Mouse (Mus musculus) midbrain, postnatal 0 days (tissue): ENCODE data around the gene Nelfcd. TPM values are rescaled to one million over a fixed set of nuclear protein-coding genes. Genes with fewer than 3 reads are reported as not detected.

Source experiments
- ATAC-seq: fragments of 200-750 bp; cut with Nextera tagmentation; 2 replicates; pipeline ENCODE4 v1.8.0; 2017; ENCODE audit warnings: moderate number of reproducible peaks, mild to moderate bottlenecking, moderate TSS enrichment, moderate library complexity; ENCODE audit not compliant: low FRiP score
- DNase-seq: peaks from one replicate; pipeline ENCODE4 v3.0.0-alpha.2; 2015; ENCODE audit warnings: low spot score
- H3K27ac ChIP-seq: fragments of 300-500 bp; sonication (generic); 2 replicates; pipeline ENCODE4 v1.5.1; 2014; ENCODE audit warnings: low read depth, mild to moderate bottlenecking, low read length, mixed read lengths
- H3K27me3 ChIP-seq: fragments of 300-500 bp; sonication (generic); 2 replicates; pipeline ENCODE4 v1.6.1; 2014; ENCODE audit warnings: low read length, control low read depth, mixed read lengths; ENCODE audit not compliant: insufficient read depth
- H3K36me3 ChIP-seq: fragments of 300-500 bp; sonication (generic); 2 replicates; pipeline ENCODE4 v1.6.1; 2014; ENCODE audit warnings: low read length, control low read depth, mixed read lengths; ENCODE audit not compliant: insufficient read depth
- H3K4me1 ChIP-seq: fragments of 300-500 bp; sonication (generic); 2 replicates; pipeline ENCODE4 v1.6.1; 2014; ENCODE audit warnings: mild to moderate bottlenecking, control low read depth, antibody characterized with exemption, low read length, mixed read lengths; ENCODE audit not compliant: insufficient read depth
- H3K4me2 ChIP-seq: fragments of 300-500 bp; sonication (generic); 2 replicates; pipeline ENCODE4 v1.6.1; 2014; ENCODE audit warnings: low read depth, mild to moderate bottlenecking, low read length, mixed read lengths; ENCODE audit not compliant: poor library complexity, severe bottlenecking
- H3K4me3 ChIP-seq: fragments of 300-500 bp; sonication (generic); 2 replicates; pipeline ENCODE4 v1.5.1; 2014; ENCODE audit warnings: low read depth, mild to moderate bottlenecking, low read length, moderate library complexity
- H3K9ac ChIP-seq: fragments of 300-500 bp; sonication (generic); replicated peaks from 2 replicates; pipeline ENCODE4 v1.6.1; 2014; ENCODE audit warnings: mild to moderate bottlenecking, low read length, moderate library complexity, mixed read lengths; ENCODE audit not compliant: poor library complexity, severe bottlenecking
- H3K9me3 ChIP-seq: fragments of 300-500 bp; sonication (generic); 2 replicates; pipeline ENCODE4 v1.6.1; 2016; ENCODE audit warnings: low read length, control low read depth
- CTCF ChIP-seq: IDR thresholded peaks from 2 replicates; pipeline ENCODE4 v1.5.1; 2016; ENCODE audit warnings: antibody characterized with exemption, mild to moderate bottlenecking
- WGBS: fragments of 180-500 bp; shearing (Covaris S2); extraction: QIAGEN DNeasy Blood & Tissue Kit; methylation state at CpG from one replicate; pipeline ENCODE4 v1.1.7; 2014; 5-methylcytosine and 5-hydroxymethylcytosine counted together
- polyA plus RNA-seq: library from polyadenylated mRNA; unstranded; fragments of >200 nt; fragmentation: Nextera tagmentation; extraction: Ambion mirVana; gene quantifications from 2 replicates; pipeline ENCODE4 v1.2.1, GENCODE M21; 2015
- total RNA-seq: library from RNA; depleted of rRNA; stranded (reverse); fragments of >200 nt; gene quantifications from 2 replicates; pipeline ENCODE4 v1.2.3, GENCODE M21; 2014

Nelfcd gene
- total and polyA plus RNA-seq, 2 experiments from 2014 or later, result 42.7 to 95.7 TPM

GRCm38 (mm10) chr2:174444359-174444758 lies 28.8 kb downstream of the Nelfcd start:
- no peak overlapping the region for H3K4me2 ChIP-seq
- H3K4me3 ChIP-seq, result no peak overlapping the region
- DNase-seq (no peak), ATAC-seq (no peak)
- WGBS, result 89% methylated on average over 7 of the region's 7 CpGs
- no peaks in the 10 kb centered on the region for H3K4me1 ChIP-seq
- no peak overlapping the region for H3K9ac ChIP-seq
- no peaks in the 10 kb centered on the region for H3K36me3 ChIP-seq
- no peak for TF ChIP-seq CTCF
- no peaks in the 10 kb centered on the region for H3K27me3 ChIP-seq
- no peak overlapping the region for H3K27ac ChIP-seq
- H3K9me3 ChIP-seq, result no peaks in the 10 kb centered on the region

GRCm38 (mm10) chr2:174445018-174445417 lies 29.4 kb downstream of the Nelfcd start:
- no peak overlapping the region for H3K27ac ChIP-seq
- no peak for DNase-seq
- H3K27me3 ChIP-seq, result no peaks in the 10 kb centered on the region
- H3K4me3 ChIP-seq, result no peak overlapping the region
- H3K9ac ChIP-seq, result no peak overlapping the region
- 81% methylated on average over 6 of the region's 6 CpGs for WGBS
- no peak for TF ChIP-seq CTCF
- no peaks in the 10 kb centered on the region for H3K4me1 ChIP-seq
- ATAC-seq, result no peak
- no peaks in the 10 kb centered on the region for H3K36me3 ChIP-seq
- H3K9me3 ChIP-seq, result no peaks in the 10 kb centered on the region
- no peak overlapping the region for H3K4me2 ChIP-seq

- Histone ChIP-seq H3K4me3 (no peak overlapping the region), H3K27ac (no peak overlapping the region), H3K4me1 (no peaks in the 10 kb centered on the region), H3K9me3 (no peaks in the 10 kb centered on the region), H3K27me3 (no peaks in the 10 kb centered on the region), H3K36me3 (no peaks in the 10 kb centered on the region), H3K9ac (no peak overlapping the region), H3K4me2 (no peak overlapping the region)
- no peak for ATAC-seq
- no peak for DNase-seq
- WGBS, result 52% methylated on average over 7 of the region's 7 CpGs
- TF ChIP-seq CTCF, result no peak
Measured at GRCm38 (mm10) chr2:174446492-174446891, 30.9 kb downstream of the Nelfcd start.

- Histone ChIP-seq H3K9me3 (no peaks in the 10 kb centered on the region), H3K27ac (no peak overlapping the region), H3K27me3 (no peaks in the 10 kb centered on the region), H3K9ac (no peak overlapping the region), H3K4me2 (no peak overlapping the region), H3K36me3 (no peaks in the 10 kb centered on the region), H3K4me1 (no peaks in the 10 kb centered on the region), H3K4me3 (no peak overlapping the region)
- WGBS, result 54% methylated on average over 8 of the region's 8 CpGs
- no peak for TF ChIP-seq CTCF
- DNase-seq, result no peak
- ATAC-seq, result no peak
Measured at GRCm38 (mm10) chr2:174446905-174447304, 31.3 kb downstream of the Nelfcd start.

GRCm38 (mm10) chr2:174448405-174448804 lies 32.8 kb downstream of the Nelfcd start:
- no peak overlapping the region for H3K4me2 ChIP-seq
- TF ChIP-seq CTCF, result no peak
- no peak overlapping the region for H3K4me3 ChIP-seq
- no peaks in the 10 kb centered on the region for H3K9me3 ChIP-seq
- no peak overlapping the region for H3K27ac ChIP-seq
- 83% methylated on average over 4 of the region's 4 CpGs for WGBS
- ATAC-seq (no peak), DNase-seq (no peak)
- no peaks in the 10 kb centered on the region for H3K27me3 ChIP-seq
- H3K9ac ChIP-seq, result no peak overlapping the region
- no peaks in the 10 kb centered on the region for H3K36me3 ChIP-seq
- no peaks in the 10 kb centered on the region for H3K4me1 ChIP-seq

- Histone ChIP-seq H3K27me3 (no peaks in the 10 kb centered on the region), H3K4me3 (no peak within 1 kb of the TSS), H3K9me3 (no peaks in the 10 kb centered on the region), H3K4me2 (no peak within 1 kb of the TSS), H3K4me1 (no peaks in the 10 kb centered on the region), H3K9ac (no peak within 1 kb of the TSS), H3K27ac (no peak within 1 kb of the TSS), H3K36me3 (no peaks in the 10 kb centered on the region)
- 78% methylated on average over 4 of the region's 4 CpGs for WGBS
- DNase-seq (no peak), ATAC-seq (no peak)
- no peak for TF ChIP-seq CTCF
Measured at GRCm38 (mm10) chr2:174450353-174450752, 34.7 kb downstream of the Nelfcd start, which contains the start of gene Tubb1. Gene Tubb1 (plus strand): TSS chr2:174450695.
